Mouse (Mus musculus): ENCODE data around the gene Pde4d.

GRCm38 (mm10) chr13:109547006-109547587 lies 1097.3 kb downstream of the Pde4d start:
- TF ChIP-seq MAX (IDR thresholded peaks at IDR 0.05; ENCODE audit: low read length) (no peak), POLR2A (IDR thresholded peaks at IDR 0.05; ENCODE audit: control insufficient read depth in 1 of 2, insufficient read depth in 1 of 2, low read depth in 1 of 2, low read length in 2 of 2, poor library complexity in 1 of 2) (no peak), EP300 (IDR thresholded peaks at IDR 0.05; ENCODE audit: low read depth in 1 of 2, low read length in 2 of 2) (no peak), ETS1 (IDR thresholded peaks at IDR 0.05; ENCODE audit: low read depth, low read length) (no peak), NRF1 (IDR thresholded peaks at IDR 0.05; ENCODE audit: insufficient read depth, low read depth, low read length, poor library complexity, severe bottlenecking) (no peak)

Data from MEL (cell line).